Mouse (Mus musculus) thymus, adult 2 months (tissue): ENCODE measurements around the gene Mthfd1l. TPM values are rescaled to one million over a fixed set of nuclear protein-coding genes. Genes with fewer than 3 reads are reported as not detected.

Experiments used
- DNase-seq: peaks from one replicate; pipeline ENCODE4 v3.0.0; 2021
- H3K27ac ChIP-seq: fragments of 200-500 bp; 2 replicates; pipeline ENCODE4 v1.5.1; 2012; ENCODE audit warnings: low read length, control low read depth; ENCODE audit not compliant: control insufficient read depth, insufficient read depth
- H3K27me3 ChIP-seq: fragments of 200-500 bp; 2 replicates; pipeline ENCODE4 v1.6.1; 2012; ENCODE audit warnings: mild to moderate bottlenecking, low read length, moderate library complexity, mixed read lengths; ENCODE audit not compliant: control insufficient read depth, insufficient read depth
- H3K36me3 ChIP-seq: fragments of 200-500 bp; 2 replicates; pipeline ENCODE4 v1.6.1; 2012; ENCODE audit warnings: mild to moderate bottlenecking, low read length, moderate library complexity; ENCODE audit not compliant: control insufficient read depth, insufficient read depth
- H3K4me1 ChIP-seq: fragments of 200-500 bp; replicated peaks from 2 replicates; pipeline ENCODE4 v1.6.1; 2012; ENCODE audit warnings: low read length; ENCODE audit not compliant: control insufficient read depth, insufficient read depth
- H3K4me3 ChIP-seq: fragments of 200-500 bp; 2 replicates; pipeline ENCODE4 v1.5.1; 2012; ENCODE audit warnings: mild to moderate bottlenecking, low read length, control low read depth, moderate library complexity; ENCODE audit not compliant: control insufficient read depth, insufficient read depth
- CTCF ChIP-seq: fragments of 200-500 bp; IDR thresholded peaks from 2 replicates; pipeline ENCODE4 v1.5.1; 2012; ENCODE audit warnings: mild to moderate bottlenecking, control low read depth, low read length, moderate library complexity, borderline replicate concordance; ENCODE audit not compliant: control insufficient read depth, poor library complexity, insufficient read depth; ENCODE audit errors: extremely low read depth
- POLR2A ChIP-seq: fragments of 200-500 bp; IDR thresholded peaks from 2 replicates; pipeline ENCODE4 v1.6.1; 2012; ENCODE audit warnings: mild to moderate bottlenecking, low read length, control low read depth, moderate library complexity; ENCODE audit not compliant: control insufficient read depth, poor library complexity, insufficient read depth; ENCODE audit errors: extremely low read depth
- WGBS: fragments of 180-500 bp; shearing (Covaris S2); methylation state at CpG from one replicate; pipeline ENCODE4 v1.1.7; 2018; 5-methylcytosine and 5-hydroxymethylcytosine counted together
- polyA plus RNA-seq: library from polyadenylated mRNA; depleted of rRNA; stranded (reverse); fragments of >200 nt; gene quantifications from 2 replicates; pipeline ENCODE4 v1.2.3, GENCODE M21; 2012

Mthfd1l gene
- polyA plus RNA-seq, 1 experiment = 8.7 TPM

DNA sequence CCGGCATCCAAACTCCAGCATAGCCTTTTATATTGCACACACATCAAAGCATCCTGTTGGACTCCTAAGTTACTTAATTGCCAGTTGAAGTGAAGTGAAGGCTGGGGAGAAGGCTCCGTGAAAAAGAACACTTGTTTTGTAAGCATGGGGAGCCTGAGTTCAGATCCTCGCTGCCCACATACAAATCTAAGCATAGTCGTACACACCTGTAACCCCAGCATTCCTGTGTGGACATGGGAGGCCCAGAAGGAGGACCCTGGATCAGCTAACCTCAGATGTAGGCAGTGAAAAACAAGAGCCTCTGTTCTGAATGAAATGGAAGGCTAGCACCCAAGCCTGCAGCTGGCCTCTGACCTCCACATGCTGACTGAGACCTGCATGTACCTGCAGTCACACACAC lies 79.8 kb downstream of the Mthfd1l start:
- Histone ChIP-seq H3K4me1 (no peaks in the 10 kb centered on the region), H3K4me3 (no peak overlapping the region), H3K27ac (no peak overlapping the region), H3K27me3 (no peaks in the 10 kb centered on the region), H3K36me3 (no peaks in the 10 kb centered on the region)
- TF ChIP-seq POLR2A = no peak
- TF ChIP-seq CTCF = no peak
- no peak for DNase-seq
- 96% methylated on average over 4 of the region's 4 CpGs for WGBS

DNA sequence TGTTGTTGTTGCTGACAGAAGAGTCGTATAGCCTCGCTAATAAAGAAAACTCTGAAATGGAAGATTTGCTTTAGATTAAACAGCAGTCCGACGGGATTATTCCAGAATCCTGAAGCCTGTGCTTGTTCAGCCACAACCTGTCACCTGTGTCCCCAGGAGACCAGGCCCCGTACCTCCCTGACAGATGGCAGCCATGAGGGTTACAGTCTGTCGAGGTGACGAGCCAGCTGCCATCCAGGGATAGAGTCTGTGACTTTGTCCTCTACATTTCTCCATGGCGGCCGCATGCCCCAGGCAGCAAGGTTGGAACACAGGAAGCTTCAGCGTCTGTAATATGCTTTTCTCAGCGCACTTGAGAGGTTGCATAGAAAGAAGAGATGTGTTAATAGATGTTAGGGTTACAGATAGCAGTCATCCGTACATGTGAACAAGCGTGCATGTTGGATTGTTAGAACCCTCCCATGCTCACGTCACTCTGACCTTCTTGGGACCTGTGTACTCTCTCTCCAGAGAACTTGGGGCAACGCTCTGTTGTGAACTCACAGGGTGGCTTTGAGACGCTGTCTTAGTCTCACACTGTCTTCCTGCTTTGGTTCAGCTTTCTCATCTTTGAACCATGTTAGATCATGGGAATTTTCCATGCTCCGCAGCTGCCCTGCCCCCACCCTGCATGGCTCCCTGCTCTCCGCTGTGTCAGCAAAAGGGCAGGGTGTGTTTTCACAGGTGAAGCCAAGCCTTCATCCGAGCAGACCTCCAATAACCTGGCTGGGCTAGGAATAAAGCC lies 80.6 kb downstream of the Mthfd1l start:
- no peak overlapping the region for H3K4me3 ChIP-seq
- TF ChIP-seq CTCF = no peak
- TF ChIP-seq POLR2A = no peak
- no peaks in the 10 kb centered on the region for H3K4me1 ChIP-seq
- no peak overlapping the region for H3K27ac ChIP-seq
- 90% methylated on average over 19 of the region's 19 CpGs for WGBS
- no peaks in the 10 kb centered on the region for H3K27me3 ChIP-seq
- DNase-seq = no peak
- no peaks in the 10 kb centered on the region for H3K36me3 ChIP-seq

DNA sequence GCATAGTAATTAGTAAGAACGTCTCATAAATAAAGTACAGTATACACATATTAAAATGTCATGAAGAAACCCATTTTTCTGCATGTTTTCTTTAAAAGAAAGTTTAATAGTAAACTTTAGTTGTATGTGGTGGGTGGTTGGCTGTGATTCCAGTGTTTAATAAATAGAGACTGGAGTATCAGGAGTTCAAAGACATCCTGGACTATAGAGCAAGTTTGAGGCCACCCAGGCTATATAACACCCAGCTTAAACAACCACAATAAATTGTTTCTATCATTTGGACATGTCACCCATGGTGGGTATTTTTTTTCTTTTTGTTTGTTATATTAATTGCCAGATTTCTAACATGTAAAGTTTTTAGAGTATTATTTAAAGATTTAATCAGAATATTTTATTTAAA lies 81.7 kb downstream of the Mthfd1l start:
- no peak for DNase-seq
- Histone ChIP-seq H3K36me3 (no peaks in the 10 kb centered on the region), H3K4me1 (no peaks in the 10 kb centered on the region), H3K4me3 (no peak overlapping the region), H3K27me3 (no peaks in the 10 kb centered on the region), H3K27ac (no peak overlapping the region)
- TF ChIP-seq POLR2A (no peak), CTCF (no peak)
- WGBS = 93% methylated on average over 1 of the region's 1 CpGs

DNA sequence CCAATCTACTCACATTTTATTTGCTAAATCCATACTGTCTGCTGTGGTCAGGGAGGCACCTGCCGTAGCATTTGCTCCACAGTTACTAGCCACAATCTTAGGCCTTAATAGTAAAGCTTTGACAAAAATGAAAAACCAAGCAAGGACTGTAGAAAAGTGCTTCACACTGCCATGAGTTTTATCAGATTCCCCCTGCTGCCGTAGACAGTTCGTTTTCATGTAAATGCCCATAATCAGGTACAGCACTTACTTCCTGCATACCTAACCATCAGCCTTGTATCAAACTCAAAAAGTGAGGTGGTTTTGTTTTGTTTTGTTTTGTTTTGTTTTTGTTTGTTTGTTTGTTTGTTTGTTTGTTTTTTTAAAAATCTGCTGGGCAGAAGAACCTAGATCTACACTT lies 84.5 kb downstream of the Mthfd1l start:
- no peak overlapping the region for H3K27ac ChIP-seq
- H3K27me3 ChIP-seq = no peaks in the 10 kb centered on the region
- no peak overlapping the region for H3K4me3 ChIP-seq
- DNase-seq = no peak
- 98% methylated on average over 3 of the region's 3 CpGs for WGBS
- TF ChIP-seq CTCF = no peak
- no peaks in the 10 kb centered on the region for H3K4me1 ChIP-seq
- no peaks in the 10 kb centered on the region for H3K36me3 ChIP-seq

DNA sequence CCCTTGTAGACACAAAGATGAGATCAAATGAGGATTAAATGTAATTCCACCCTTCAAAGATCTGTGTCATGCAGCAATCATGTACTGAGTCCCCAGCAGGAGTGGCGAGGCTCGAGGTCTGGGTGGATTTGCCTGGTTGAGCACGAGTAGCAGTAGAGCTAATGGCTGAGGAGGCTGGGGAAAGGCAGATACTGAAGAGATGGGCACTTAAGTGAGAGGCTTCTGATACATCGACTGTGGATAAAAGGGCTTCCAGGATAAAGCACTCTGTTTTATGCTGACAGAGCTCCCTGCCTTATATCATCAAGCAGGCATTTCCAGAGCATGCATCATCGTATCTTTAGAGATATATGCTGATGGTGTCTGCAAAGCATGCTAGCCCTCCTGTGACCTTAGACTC lies 84.9 kb downstream of the Mthfd1l start:
- no peak for DNase-seq
- Histone ChIP-seq H3K27me3 (no peaks in the 10 kb centered on the region), H3K36me3 (no peaks in the 10 kb centered on the region), H3K4me1 (no peaks in the 10 kb centered on the region), H3K27ac (no peak overlapping the region), H3K4me3 (no peak overlapping the region)
- TF ChIP-seq POLR2A (no peak), CTCF (no peak)
- 95% methylated on average over 5 of the region's 5 CpGs for WGBS

DNA sequence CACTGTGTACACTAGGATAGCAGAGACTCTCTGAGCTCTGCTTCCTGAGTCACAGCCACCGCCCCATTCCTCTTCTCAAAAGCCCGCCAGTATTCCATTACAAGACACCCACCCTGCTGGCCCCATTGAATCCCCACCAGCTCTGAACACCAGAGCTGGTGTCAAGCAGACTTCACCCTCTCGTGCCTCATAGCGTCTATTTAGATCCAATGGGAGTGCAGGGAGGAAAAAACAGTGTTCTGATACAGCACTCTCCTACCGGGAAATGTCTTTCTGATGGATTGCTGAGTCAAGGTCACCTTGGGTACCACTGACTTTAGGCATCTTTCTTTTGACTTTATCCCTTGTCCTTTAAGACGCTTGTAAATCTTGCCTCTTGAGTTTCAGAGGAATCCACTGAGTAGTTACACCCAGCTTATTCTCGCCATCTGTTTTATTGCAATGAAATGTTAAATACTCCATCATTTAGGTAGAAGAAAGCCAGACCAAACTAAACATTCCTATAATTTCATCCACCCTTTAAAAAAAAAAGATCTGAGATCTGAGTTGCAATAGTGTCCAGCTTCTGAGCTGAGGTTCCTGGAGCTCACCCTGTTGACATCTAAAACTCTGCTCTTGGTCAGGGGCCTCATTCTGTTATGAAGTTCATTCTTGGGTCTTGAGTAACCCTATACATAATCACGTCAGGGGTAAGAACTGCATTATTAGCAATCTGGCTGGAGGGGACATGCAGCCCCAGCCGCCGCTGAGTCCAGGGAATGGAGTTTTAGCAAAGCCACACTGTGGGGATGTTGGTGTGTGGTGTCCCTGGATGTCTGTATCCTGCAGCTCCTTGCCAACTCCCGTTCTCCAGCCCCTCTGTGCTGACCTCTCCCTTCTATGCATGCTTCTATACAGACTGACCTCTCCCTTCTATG lies 88.4 kb downstream of the Mthfd1l start:
- Histone ChIP-seq H3K4me1 (no peaks in the 10 kb centered on the region), H3K27me3 (no peaks in the 10 kb centered on the region), H3K36me3 (no peaks in the 10 kb centered on the region), H3K27ac (no peak overlapping the region), H3K4me3 (no peak overlapping the region)
- WGBS = 98% methylated on average over 11 of the region's 11 CpGs
- DNase-seq = no peak
- TF ChIP-seq POLR2A (no peak), CTCF (no peak)
